ENCODE assay signal across 14 mouse cellular contexts in genomic region chr11:32086525-32086924, GRCm38 (mm10).
DNase-seq lines count a peak whose midpoint lies in the region; ATAC-seq and TF ChIP-seq lines count a peak whose summit lies in the region.
"Had no signal": no experiment of that assay in that cellular context is flagged by ENCODE, and none has a peak within 500 bp of the region (broad histone marks: within the 10 kb centered on the region; RNA-seq: fewer than 3 reads in every experiment).

No protein-coding gene starts in this region.

- H3K9ac ChIP-seq in forebrain, embryonic 12.5 days, result no peak overlapping the region
- H3K9ac ChIP-seq in hindbrain, embryonic 14.5 days, result peak overlapping the region; percentile 22; the same call in 1 of the 2 replicates
- H3K9ac ChIP-seq in midbrain, embryonic 14.5 days (replicated peaks; ENCODE audit: low read length), result 0 out of 2 replicates have a peak overlapping the region, but pooled peaks have one; percentile 3
- H3K9ac ChIP-seq in kidney, embryonic 14.5 days (ENCODE audit: low read depth, low read length), result no peak overlapping the region

- peak overlapping the region; percentile 86 for H3K27ac ChIP-seq in forebrain, embryonic 12.5 days
- peak overlapping the region; percentile 98 for H3K27ac ChIP-seq in hindbrain, embryonic 14.5 days
- H3K27ac ChIP-seq in midbrain, embryonic 14.5 days (replicated peaks; ENCODE audit: low read depth, low read length), result peak overlapping the region; percentile 96
- no peak overlapping the region for H3K27ac ChIP-seq in kidney, embryonic 14.5 days (ENCODE audit: low read depth, low read length)
- H3K27ac ChIP-seq: heart, adult 2 months had no signal

- H3K36me3 ChIP-seq in forebrain, embryonic 12.5 days (replicated peaks), result no peaks in the 10 kb centered on the region
- no peaks in the 10 kb centered on the region for H3K36me3 ChIP-seq in hindbrain, embryonic 14.5 days (replicated peaks; ENCODE audit: control insufficient read depth, insufficient read depth)
- no peaks in the 10 kb centered on the region for H3K36me3 ChIP-seq in midbrain, embryonic 14.5 days (ENCODE audit: control insufficient read depth, insufficient read depth, low read length)
- no peaks in the 10 kb centered on the region for H3K36me3 ChIP-seq in kidney, embryonic 14.5 days (ENCODE audit: control insufficient read depth, insufficient read depth, low read length)

- no peak for TF ChIP-seq POLR2A in brain, embryonic 14.5 days (IDR thresholded peaks at IDR 0.05; ENCODE audit: borderline replicate concordance, extremely low read depth, insufficient read depth, insufficient read length, poor library complexity, severe bottlenecking)

- peaks cover 30% of the 10 kb centered on the region for H3K4me1 ChIP-seq in forebrain, embryonic 12.5 days
- peaks cover 24% of the 10 kb centered on the region for H3K4me1 ChIP-seq in hindbrain, embryonic 14.5 days (replicated peaks; ENCODE audit: control insufficient read depth, insufficient read depth, low read length)
- peaks cover 20% of the 10 kb centered on the region for H3K4me1 ChIP-seq in midbrain, embryonic 14.5 days (ENCODE audit: control insufficient read depth, insufficient read depth, low read length)
- no peaks in the 10 kb centered on the region for H3K4me1 ChIP-seq in kidney, embryonic 14.5 days (ENCODE audit: control insufficient read depth, insufficient read depth, low read length)

- no peak overlapping the region for H3K4me2 ChIP-seq in forebrain, embryonic 12.5 days
- H3K4me2 ChIP-seq in hindbrain, embryonic 14.5 days (replicated peaks), result no peak overlapping the region
- H3K4me2 ChIP-seq in midbrain, embryonic 14.5 days (ENCODE audit: low read length), result no peak overlapping the region
- H3K4me2 ChIP-seq in kidney, embryonic 14.5 days (replicated peaks; ENCODE audit: low read depth, low read length), result no peak overlapping the region
- H3K4me2 ChIP-seq: liver, embryonic 11.5 days had no signal

- ATAC-seq in forebrain, embryonic 12.5 days (ENCODE audit: low FRiP score), result no peak
- ATAC-seq in hindbrain, embryonic 14.5 days (ENCODE audit: low FRiP score), result 0 out of 2 replicates have a peak, but pooled peaks have one; percentile 5
- 0 out of 2 replicates have a peak, but pooled peaks have one; percentile 1 for ATAC-seq in midbrain, embryonic 14.5 days (ENCODE audit: low FRiP score, low TSS enrichment)
- ATAC-seq in kidney, embryonic 14.5 days (ENCODE audit: low FRiP score, low TSS enrichment), result no peak

- WGBS in forebrain, embryonic 12.5 days, result 68% methylated on average over 1 of the region's 1 CpGs
- WGBS in hindbrain, embryonic 14.5 days, result 63% methylated on average over 1 of the region's 1 CpGs
- 53% methylated on average over 1 of the region's 1 CpGs for WGBS in midbrain, embryonic 14.5 days
- 82% methylated on average over 1 of the region's 1 CpGs for WGBS in kidney, embryonic 14.5 days

- no peak overlapping the region for H3K4me3 ChIP-seq in forebrain, embryonic 12.5 days (replicated peaks)
- no peak overlapping the region for H3K4me3 ChIP-seq in hindbrain, embryonic 14.5 days (replicated peaks; ENCODE audit: low read length)
- no peak overlapping the region for H3K4me3 ChIP-seq in midbrain, embryonic 14.5 days (replicated peaks; ENCODE audit: low read depth, low read length)
- H3K4me3 ChIP-seq in kidney, embryonic 14.5 days (ENCODE audit: low read length), result no peak overlapping the region
- H3K4me3 ChIP-seq: heart, adult 2 months had no signal

- H3K9me3 ChIP-seq in forebrain, embryonic 12.5 days, result no peaks in the 10 kb centered on the region
- H3K9me3 ChIP-seq in hindbrain, embryonic 14.5 days (ENCODE audit: control insufficient read depth, low read length), result no peaks in the 10 kb centered on the region
- no peaks in the 10 kb centered on the region for H3K9me3 ChIP-seq in midbrain, embryonic 14.5 days (ENCODE audit: control insufficient read depth, low read length)
- no peaks in the 10 kb centered on the region for H3K9me3 ChIP-seq in kidney, embryonic 14.5 days (ENCODE audit: control insufficient read depth, low read length)

- intact Hi-C loops in gastrocnemius, postnatal 36 days (cut with DNase I), result no loop called here

- TF ChIP-seq CTCF in brain, embryonic 14.5 days (IDR thresholded peaks at IDR 0.05; ENCODE audit: borderline replicate concordance, extremely low read depth, insufficient read depth, insufficient read length), result no peak

- peak; percentile 56 for DNase-seq in brain, embryonic 14.5 days (ENCODE audit: low read depth)
- no peak for DNase-seq in hindbrain, embryonic 14.5 days (ENCODE audit: low spot score)
- DNase-seq in midbrain, embryonic 14.5 days, result peak; percentile 49
- no peak for DNase-seq in gastrocnemius, postnatal 36 days
- DNase-seq in adrenal gland, postnatal 4 days (ENCODE audit: low spot score in 2 of 2), result no peak
- DNase-seq: cerebellum, adult 11-12 months; heart, adult 2 months; heart, postnatal 10 days; kidney, adult 11 months; right cerebral cortex, postnatal 25 days; thymus, adult 18-20 months had no signal

- H3K27me3 ChIP-seq in forebrain, embryonic 12.5 days, result no peaks in the 10 kb centered on the region
- H3K27me3 ChIP-seq in hindbrain, embryonic 14.5 days (ENCODE audit: control insufficient read depth, insufficient read depth, low read length), result no peaks in the 10 kb centered on the region
- no peaks in the 10 kb centered on the region for H3K27me3 ChIP-seq in midbrain, embryonic 14.5 days (ENCODE audit: control insufficient read depth, insufficient read depth, low read length)
- H3K27me3 ChIP-seq in kidney, embryonic 14.5 days (ENCODE audit: control insufficient read depth, insufficient read depth, low read length), result no peaks in the 10 kb centered on the region

Comparison
In these comparisons a context has a peak if more than half of its experiments do, and no peak if none do; other contexts are left out.
1. DNase-seq: peak in brain, embryonic 14.5 days (single experiment) and midbrain, embryonic 14.5 days (single experiment); none in hindbrain, embryonic 14.5 days (single experiment), gastrocnemius, postnatal 36 days (0 of 2) and adrenal gland, postnatal 4 days (0 of 2).
2. ATAC-seq: peak in hindbrain, embryonic 14.5 days (single experiment) and midbrain, embryonic 14.5 days (single experiment); none in forebrain, embryonic 12.5 days (single experiment) and kidney, embryonic 14.5 days (single experiment).
3. H3K9ac ChIP-seq: peak in hindbrain, embryonic 14.5 days (single experiment) and midbrain, embryonic 14.5 days (single experiment); none in forebrain, embryonic 12.5 days (single experiment) and kidney, embryonic 14.5 days (single experiment).